Comparison of ENCODE assay signal across 8 mouse cellular contexts in the genomic region with DNA sequence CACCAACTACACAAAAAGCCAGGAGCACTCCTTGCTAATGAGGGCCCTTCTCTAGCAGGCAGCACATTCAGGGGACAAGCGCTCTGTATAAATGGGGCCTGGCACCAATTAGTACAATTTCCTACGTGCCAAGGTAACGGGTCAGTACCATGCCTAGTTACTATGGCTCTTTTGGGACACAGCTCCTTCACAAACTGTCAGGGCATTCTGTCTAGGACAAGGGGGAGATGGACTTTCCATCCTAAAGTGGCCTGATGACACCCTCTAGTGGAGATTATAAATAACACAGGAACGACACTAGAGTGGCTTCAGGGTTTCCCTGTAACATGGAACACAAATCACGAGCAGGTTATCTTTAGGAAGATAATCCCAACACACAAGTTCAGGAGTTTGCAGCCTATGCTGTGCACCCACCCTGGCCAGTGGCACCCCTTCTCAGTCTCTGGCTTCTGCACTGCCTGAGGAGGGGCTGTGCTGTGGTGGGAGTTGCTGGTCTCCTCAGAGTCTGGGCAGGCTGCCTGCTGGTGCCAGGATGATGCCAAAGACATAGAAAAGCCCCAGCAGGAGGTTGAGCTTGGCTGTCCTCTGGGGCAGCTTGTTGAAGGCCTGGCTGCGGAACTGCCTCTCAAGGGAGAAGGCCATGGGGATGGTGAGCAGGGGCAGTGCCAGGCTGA. TPM values are rescaled to one million over a fixed set of nuclear protein-coding genes. Genes with fewer than 3 reads are reported as not detected.
DNase-seq lines count a peak whose midpoint lies in the region; ATAC-seq and TF ChIP-seq lines count a peak whose summit lies in the region.

No protein-coding gene starts in this region.

- H3K4me2 ChIP-seq in liver, embryonic 14.5 days (ENCODE audit: low read depth) = no peak overlapping the region
- no peak overlapping the region for H3K4me2 ChIP-seq in liver, embryonic 12.5 days
- no peak overlapping the region for H3K4me2 ChIP-seq in hindbrain, embryonic 15.5 days
- no peak overlapping the region for H3K4me2 ChIP-seq in neural tube, embryonic 12.5 days (replicated peaks)

- TF ChIP-seq CTCF in liver, embryonic 14.5 days (IDR thresholded peaks at IDR 0.05; ENCODE audit: low read depth) = peak; percentile 51

- H3K27ac ChIP-seq in liver, embryonic 14.5 days = no peak overlapping the region
- no peak overlapping the region for H3K27ac ChIP-seq in liver, embryonic 12.5 days
- H3K27ac ChIP-seq in hindbrain, embryonic 15.5 days (replicated peaks) = peak overlapping the region; percentile 60; the same call in 1 of the 2 replicates
- no peak overlapping the region for H3K27ac ChIP-seq in neural tube, embryonic 12.5 days

- no peak for TF ChIP-seq EP300 in liver, embryonic 14.5 days (IDR thresholded peaks at IDR 0.05; ENCODE audit: low read depth)

- no peaks in the 10 kb centered on the region; the same call in 1 of the 2 replicates for H3K36me3 ChIP-seq in liver, embryonic 14.5 days (replicated peaks; ENCODE audit: control insufficient read depth, insufficient read depth, low read depth)
- peaks cover 66% of the 10 kb centered on the region for H3K36me3 ChIP-seq in liver, embryonic 12.5 days
- H3K36me3 ChIP-seq in hindbrain, embryonic 15.5 days = no peaks in the 10 kb centered on the region
- peaks cover 7% of the 10 kb centered on the region; the same call in 1 of the 2 replicates for H3K36me3 ChIP-seq in neural tube, embryonic 12.5 days

- WGBS in liver, embryonic 14.5 days (ENCODE audit: insufficient replicate concordance) = 72% methylated on average over 6 of the region's 6 CpGs
- 73% methylated on average over 6 of the region's 6 CpGs for WGBS in liver, embryonic 12.5 days (ENCODE audit: insufficient replicate concordance)
- WGBS in hindbrain, embryonic 15.5 days = 46% methylated on average over 6 of the region's 6 CpGs
- 60% methylated on average over 6 of the region's 6 CpGs for WGBS in neural tube, embryonic 12.5 days

- no peak for ATAC-seq in liver, embryonic 14.5 days (ENCODE audit: insufficient read depth)
- no peak for ATAC-seq in liver, embryonic 12.5 days
- peak; percentile 80 for ATAC-seq in hindbrain, embryonic 15.5 days (ENCODE audit: low FRiP score, low read depth)
- no peak for ATAC-seq in neural tube, embryonic 12.5 days (ENCODE audit: low FRiP score, low read depth)

- no peaks in the 10 kb centered on the region for H3K27me3 ChIP-seq in liver, embryonic 14.5 days (ENCODE audit: control insufficient read depth, insufficient read depth, low read length)
- no peaks in the 10 kb centered on the region for H3K27me3 ChIP-seq in liver, embryonic 12.5 days (replicated peaks)
- H3K27me3 ChIP-seq in hindbrain, embryonic 15.5 days = no peaks in the 10 kb centered on the region
- H3K27me3 ChIP-seq in neural tube, embryonic 12.5 days (replicated peaks) = no peaks in the 10 kb centered on the region

- no peak overlapping the region for H3K9ac ChIP-seq in liver, embryonic 14.5 days (replicated peaks)
- no peak overlapping the region for H3K9ac ChIP-seq in liver, embryonic 12.5 days
- H3K9ac ChIP-seq in hindbrain, embryonic 15.5 days = no peak overlapping the region
- H3K9ac ChIP-seq in neural tube, embryonic 12.5 days = peak overlapping the region; percentile 9; the same call in 1 of the 2 replicates

- H3K4me3 ChIP-seq in liver, embryonic 14.5 days (ENCODE audit: insufficient read depth in 1 of 2, low read depth in 2 of 2, low read length in 2 of 2) = no peak overlapping the region
- no peak overlapping the region for H3K4me3 ChIP-seq in liver, embryonic 12.5 days
- H3K4me3 ChIP-seq in hindbrain, embryonic 15.5 days = no peak overlapping the region
- no peak overlapping the region for H3K4me3 ChIP-seq in neural tube, embryonic 12.5 days

- DNase-seq in liver, embryonic 14.5 days (ENCODE audit: low read depth in 3 of 3, low spot score in 3 of 3) = no peak
- DNase-seq in cerebellum, postnatal 25 days = peak; percentile 64 to 67
- no peak for DNase-seq in thymus, postnatal 14 days
- no peak for DNase-seq in lung, postnatal 36 days
- no peak for DNase-seq in adrenal gland, adult 2 months

- H3K4me1 ChIP-seq in liver, embryonic 14.5 days (replicated peaks; ENCODE audit: control insufficient read depth in 2 of 2, insufficient read depth in 2 of 2, low read length in 1 of 2) = no peaks in the 10 kb centered on the region
- peaks cover 11% of the 10 kb centered on the region for H3K4me1 ChIP-seq in liver, embryonic 12.5 days
- H3K4me1 ChIP-seq in hindbrain, embryonic 15.5 days (replicated peaks) = peaks cover 31% of the 10 kb centered on the region
- no peaks in the 10 kb centered on the region for H3K4me1 ChIP-seq in neural tube, embryonic 12.5 days

- H3K9me3 ChIP-seq in liver, embryonic 14.5 days (ENCODE audit: control insufficient read depth, low read length) = no peaks in the 10 kb centered on the region
- no peaks in the 10 kb centered on the region for H3K9me3 ChIP-seq in liver, embryonic 12.5 days (replicated peaks)
- no peaks in the 10 kb centered on the region for H3K9me3 ChIP-seq in hindbrain, embryonic 15.5 days
- H3K9me3 ChIP-seq in neural tube, embryonic 12.5 days = no peaks in the 10 kb centered on the region

RNA-seq across cellular contexts. Expression of gene Ubiad1, which starts 8.8 kb away (rescaled TPM):
- polyA plus RNA-seq in liver, embryonic 14.5 days (2012; rRNA removed) = 6.0 and 6.4 TPM in 2 replicates
- 7.3 and 7.9 TPM in 2 replicates for polyA plus RNA-seq in liver, embryonic 14.5 days (2014; fragmentation: Nextera tagmentation; extraction: Ambion mirVana)
- 18.3 and 18.4 TPM in 2 replicates for polyA plus RNA-seq in liver, embryonic 12.5 days (2016; fragmentation: Nextera tagmentation; extraction: Ambion mirVana)
- 18.4 and 20.2 TPM in 2 replicates for polyA plus RNA-seq in hindbrain, embryonic 15.5 days (2015; fragmentation: Nextera tagmentation; extraction: Ambion mirVana)
- 19.5 and 19.7 TPM in 2 replicates for polyA plus RNA-seq in neural tube, embryonic 12.5 days (2016; fragmentation: Nextera tagmentation; extraction: Ambion mirVana)
- 10 to 100 TPM; 16.0 to 22.3 TPM for total RNA-seq in adrenal gland, adult 2 months (2021)
- polyA plus RNA-seq in adrenal gland, adult 2 months (2012; rRNA removed) = 25.4 and 30.2 TPM in 2 replicates

RNA-seq across cellular contexts. Expression of gene Mtor, which starts 12.6 kb away (rescaled TPM):
- polyA plus RNA-seq in liver, embryonic 14.5 days (2012; rRNA removed) = 6.0 and 6.1 TPM in 2 replicates
- polyA plus RNA-seq in liver, embryonic 14.5 days (2014; fragmentation: Nextera tagmentation; extraction: Ambion mirVana) = 9.4 and 11.2 TPM in 2 replicates
- polyA plus RNA-seq in liver, embryonic 12.5 days (2016; fragmentation: Nextera tagmentation; extraction: Ambion mirVana) = 13.1 and 13.5 TPM in 2 replicates
- polyA plus RNA-seq in hindbrain, embryonic 15.5 days (2015; fragmentation: Nextera tagmentation; extraction: Ambion mirVana) = 22.7 and 22.8 TPM in 2 replicates
- polyA plus RNA-seq in neural tube, embryonic 12.5 days (2016; fragmentation: Nextera tagmentation; extraction: Ambion mirVana) = 27.7 and 28.2 TPM in 2 replicates
- 10 to 100 TPM; 62.2 to 72.7 TPM for total RNA-seq in adrenal gland, adult 2 months (2021)
- polyA plus RNA-seq in adrenal gland, adult 2 months (2012; rRNA removed) = 26.7 and 35.7 TPM in 2 replicates

Comparison
In these comparisons a context has a peak if more than half of its experiments do, and no peak if none do; other contexts are left out.
1. DNase-seq: peak in cerebellum, postnatal 25 days (2 of 2); none in liver, embryonic 14.5 days (0 of 3), thymus, postnatal 14 days (single experiment), lung, postnatal 36 days (single experiment) and adrenal gland, adult 2 months (single experiment).